Mouse (Mus musculus): ENCODE data around the gene Ddx5.
"Not testable (repeated sequence)": the region's sequence is repeated elsewhere in the genome, so short reads cannot be mapped to it uniquely, and the experiment has no call there.

The Ddx5 gene

GRCm38 (mm10) chr11:106760511-106760910 lies 28.5 kb downstream of the Ddx5 start:
- DNase-seq: peak; percentile 21 to 37

- peak; percentile 27 to 32 for DNase-seq
These were observed 30.0 kb downstream of the Ddx5 start for GRCm38 (mm10) chr11:106759028-106759427.

GRCm38 (mm10) chr11:106755583-106755982 lies 33.4 kb downstream of the Ddx5 start:
- DNase-seq: no peak

- DNase-seq: no peak
These were observed 35.7 kb downstream of the Ddx5 start for GRCm38 (mm10) chr11:106753314-106753713.

- peak; percentile 62 to 68 for DNase-seq
These were observed 36.9 kb downstream of the Ddx5 start for GRCm38 (mm10) chr11:106752103-106752502.

GRCm38 (mm10) chr11:106751039-106752018 lies 37.7 kb downstream of the Ddx5 start, which contains the start of gene Milr1:
Gene Milr1, plus strand, starts transcription at chr11:106751226.
- peak in 1 of 2 experiments; percentile 30 for DNase-seq

- peak; percentile 41 to 55 for DNase-seq
These were observed 38.7 kb downstream of the Ddx5 start, which contains the start of gene Pecam1 for GRCm38 (mm10) chr11:106750121-106750751. Gene Pecam1, minus strand, starts transcription at chr11:106750628.

- not testable (repeated sequence) for DNase-seq
These were observed 39.3 kb downstream of the Ddx5 start for GRCm38 (mm10) chr11:106749557-106750120.

GRCm38 (mm10) chr11:106744949-106745348 lies 44.0 kb downstream of the Ddx5 start:
- DNase-seq: no peak

GRCm38 (mm10) chr11:106742388-106742841 lies 46.6 kb downstream of the Ddx5 start:
- DNase-seq: no peak

- no peak for DNase-seq
These were observed 47.2 kb downstream of the Ddx5 start for GRCm38 (mm10) chr11:106741826-106742225.

GRCm38 (mm10) chr11:106741232-106741631 lies 47.8 kb downstream of the Ddx5 start:
- no peak for DNase-seq

- DNase-seq: not testable (repeated sequence)
These were observed 48.3 kb downstream of the Ddx5 start for GRCm38 (mm10) chr11:106740724-106741123.

GRCm38 (mm10) chr11:106739116-106739515 lies 49.9 kb downstream of the Ddx5 start:
- no peak for DNase-seq

GRCm38 (mm10) chr11:106737178-106737621 lies 51.8 kb downstream of the Ddx5 start:
- DNase-seq: no peak

- no peak for DNase-seq
These were observed 52.4 kb downstream of the Ddx5 start for GRCm38 (mm10) chr11:106736614-106737013.

GRCm38 (mm10) chr11:106730714-106731113 lies 58.3 kb downstream of the Ddx5 start:
- no peak for DNase-seq
